Mouse (Mus musculus) spleen, adult 2 months (tissue): ENCODE data around the gene Ldlrad2. TPM values are rescaled to one million over a fixed set of nuclear protein-coding genes. Genes with fewer than 3 reads are reported as not detected.

Experiments
- DNase-seq, 2 experiments: peaks; one replicate each; pipeline versions ENCODE4 v3.0.0 to v3.0.0-alpha.2; 2012 to 2021; ENCODE audit warnings: low spot score in 2 of 2, low read depth in 1 of 2
- H3K27ac ChIP-seq: fragments of 200-500 bp; 2 replicates; pipeline ENCODE4 v1.5.1; 2012; ENCODE audit warnings: low read length, inconsistent platforms; ENCODE audit not compliant: insufficient read depth
- H3K27me3 ChIP-seq: fragments of 200-500 bp; 2 replicates; pipeline ENCODE4 v1.6.1; 2012; ENCODE audit warnings: mild to moderate bottlenecking, moderate library complexity, low read length, inconsistent platforms; ENCODE audit not compliant: control insufficient read depth, insufficient read depth
- H3K36me3 ChIP-seq: fragments of 200-500 bp; 2 replicates; pipeline ENCODE4 v1.6.1; 2012; ENCODE audit warnings: mild to moderate bottlenecking, low read length, inconsistent platforms; ENCODE audit not compliant: control insufficient read depth, insufficient read depth
- H3K4me1 ChIP-seq: fragments of 200-500 bp; 2 replicates; pipeline ENCODE4 v1.6.1; 2011; ENCODE audit warnings: inconsistent platforms; ENCODE audit not compliant: control insufficient read depth, insufficient read depth, insufficient read length
- H3K4me3 ChIP-seq: fragments of 200-500 bp; 2 replicates; pipeline ENCODE4 v1.5.1; 2011; ENCODE audit warnings: mild to moderate bottlenecking, inconsistent platforms; ENCODE audit not compliant: insufficient read depth, insufficient read length; ENCODE audit errors: extremely low read depth
- CTCF ChIP-seq: fragments of 200-500 bp; IDR thresholded peaks from 2 replicates; pipeline ENCODE4 v1.5.1; 2011; ENCODE audit warnings: mild to moderate bottlenecking, inconsistent platforms; ENCODE audit not compliant: insufficient read depth, insufficient read length, insufficient replicate concordance; ENCODE audit errors: extremely low read depth
- POLR2A ChIP-seq: fragments of 200-500 bp; IDR thresholded peaks from 2 replicates; pipeline ENCODE4 v1.6.1; 2011; ENCODE audit warnings: low read depth, low read length, inconsistent platforms
- WGBS: fragments of 180-500 bp; shearing (Covaris S2); methylation state at CpG from one replicate; pipeline ENCODE4 v1.1.7; 2018; 5-methylcytosine and 5-hydroxymethylcytosine counted together
- polyA plus RNA-seq: library from polyadenylated mRNA; depleted of rRNA; stranded (reverse); fragments of >200 nt; gene quantifications from 2 replicates; pipeline ENCODE4 v1.2.3, GENCODE M21; 2012; rRNA removed

The Ldlrad2 gene
- polyA plus RNA-seq, 1 experiment = not detected

- 89% methylated on average over 17 of the region's 17 CpGs for WGBS
These were observed 20.9 kb downstream of the Ldlrad2 start for GRCm38 (mm10) chr4:137553466-137553865.

GRCm38 (mm10) chr4:137546003-137546525 is 28.3 kb downstream of the Ldlrad2 start:
- no peak for DNase-seq
- H3K27me3 ChIP-seq = no peaks in the 10 kb centered on the region
- no peaks in the 10 kb centered on the region for H3K36me3 ChIP-seq
- no peaks in the 10 kb centered on the region for H3K4me1 ChIP-seq
- WGBS = 82% methylated on average over 5 of the region's 5 CpGs
- H3K27ac ChIP-seq = no peak overlapping the region
- H3K4me3 ChIP-seq = no peak overlapping the region
- no peak for TF ChIP-seq POLR2A
- TF ChIP-seq CTCF = peak; percentile 44; the same call in 1 of the 2 replicates

More at GRCm38 (mm10) chr4:137553466-137553865, 20.9 kb downstream of the Ldlrad2 start:
- H3K4me1 ChIP-seq = no peaks in the 10 kb centered on the region
- H3K27ac ChIP-seq = no peak overlapping the region
- TF ChIP-seq POLR2A (no peak), CTCF (no peak)
- no peak for DNase-seq
- H3K36me3 ChIP-seq = no peaks in the 10 kb centered on the region
- no peaks in the 10 kb centered on the region for H3K27me3 ChIP-seq
- H3K4me3 ChIP-seq = no peak overlapping the region

GRCm38 (mm10) chr4:137545568-137545967 is 28.8 kb downstream of the Ldlrad2 start:
- H3K27me3 ChIP-seq = no peaks in the 10 kb centered on the region
- H3K4me3 ChIP-seq = no peak overlapping the region
- TF ChIP-seq POLR2A = no peak
- TF ChIP-seq CTCF = no peak
- no peak overlapping the region for H3K27ac ChIP-seq
- no peak for DNase-seq
- no peaks in the 10 kb centered on the region for H3K36me3 ChIP-seq
- 88% methylated on average over 9 of the region's 9 CpGs for WGBS
- no peaks in the 10 kb centered on the region for H3K4me1 ChIP-seq

GRCm38 (mm10) chr4:137542968-137543367 is 31.4 kb downstream of the Ldlrad2 start:
- WGBS = 91% methylated on average over 10 of the region's 10 CpGs
- Histone ChIP-seq H3K4me3 (no peak overlapping the region), H3K27me3 (no peaks in the 10 kb centered on the region), H3K4me1 (no peaks in the 10 kb centered on the region), H3K27ac (no peak overlapping the region), H3K36me3 (no peaks in the 10 kb centered on the region)
- DNase-seq = no peak
- TF ChIP-seq CTCF (no peak), POLR2A (no peak)

GRCm38 (mm10) chr4:137540356-137540755 is 34.0 kb downstream of the Ldlrad2 start:
- 66% methylated on average over 14 of the region's 14 CpGs for WGBS
- TF ChIP-seq CTCF (no peak), POLR2A (no peak)
- no peak for DNase-seq
- Histone ChIP-seq H3K36me3 (no peaks in the 10 kb centered on the region), H3K27me3 (no peaks in the 10 kb centered on the region), H3K4me1 (no peaks in the 10 kb centered on the region), H3K27ac (no peak overlapping the region), H3K4me3 (no peak overlapping the region)

- 91% methylated on average over 6 of the region's 6 CpGs for WGBS
- no peak overlapping the region for H3K27ac ChIP-seq
These were observed 46.5 kb downstream of the Ldlrad2 start for GRCm38 (mm10) chr4:137527872-137528271.

GRCm38 (mm10) chr4:137527368-137527767 is 47.0 kb downstream of the Ldlrad2 start:
- Histone ChIP-seq H3K36me3 (no peaks in the 10 kb centered on the region), H3K27ac (no peak overlapping the region), H3K27me3 (no peaks in the 10 kb centered on the region), H3K4me1 (no peaks in the 10 kb centered on the region), H3K4me3 (no peak overlapping the region)
- no peak for TF ChIP-seq CTCF
- TF ChIP-seq POLR2A = no peak
- 88% methylated on average over 4 of the region's 4 CpGs for WGBS
- no peak for DNase-seq

More at GRCm38 (mm10) chr4:137527872-137528271, 46.5 kb downstream of the Ldlrad2 start:
- Histone ChIP-seq H3K36me3 (no peaks in the 10 kb centered on the region), H3K4me1 (no peaks in the 10 kb centered on the region), H3K27me3 (no peaks in the 10 kb centered on the region), H3K4me3 (no peak overlapping the region)
- no peak for TF ChIP-seq POLR2A
- TF ChIP-seq CTCF = no peak
- DNase-seq = no peak

- no peak overlapping the region for H3K4me3 ChIP-seq
- 84% methylated on average over 1 of the region's 1 CpGs for WGBS
- no peaks in the 10 kb centered on the region for H3K27me3 ChIP-seq
- H3K4me1 ChIP-seq = no peaks in the 10 kb centered on the region
- TF ChIP-seq POLR2A (no peak), CTCF (no peak)
- DNase-seq = no peak
- no peak overlapping the region for H3K27ac ChIP-seq
- H3K36me3 ChIP-seq = no peaks in the 10 kb centered on the region
These were observed 48.9 kb downstream of the Ldlrad2 start for GRCm38 (mm10) chr4:137525426-137525825.

Other genes with a start within 250 kb of the Ldlrad2 start
- 42.1 and 55.5 TPM in 2 replicates for gene Cdc42, start 216.8 kb downstream of the Ldlrad2 start, polyA plus RNA-seq
- gene Cela3a, start 164.8 kb downstream of the Ldlrad2 start, polyA plus RNA-seq = 3.2 and 4.9 TPM in 2 replicates
- gene Cela3b, start 144.0 kb downstream of the Ldlrad2 start, polyA plus RNA-seq = 6,152 and 8,603 TPM in 2 replicates
- gene 1700013G24Rik, start 121.3 kb downstream of the Ldlrad2 start, polyA plus RNA-seq = not detected in 2 replicates
- gene Hspg2, start 105.8 kb downstream of the Ldlrad2 start, polyA plus RNA-seq = 24.4 and 27.0 TPM in 2 replicates
- 64.1 and 68.3 TPM in 2 replicates for gene Usp48, start 19.2 kb upstream of the Ldlrad2 start, polyA plus RNA-seq
- 49.3 and 56.1 TPM in 2 replicates for gene Rap1gap, start 90.2 kb upstream of the Ldlrad2 start, polyA plus RNA-seq
- gene Alpl, start 221.8 kb upstream of the Ldlrad2 start, polyA plus RNA-seq = 6.2 and 8.3 TPM in 2 replicates